Mouse (Mus musculus): Measurements from ENCODE around the gene Ckb. TPM values are rescaled to one million over a fixed set of nuclear protein-coding genes. Genes with fewer than 3 reads are reported as not detected.

Gene Ckb
- polyA plus RNA-seq, 1 experiment from 2014 or later: 454 TPM

DNA sequence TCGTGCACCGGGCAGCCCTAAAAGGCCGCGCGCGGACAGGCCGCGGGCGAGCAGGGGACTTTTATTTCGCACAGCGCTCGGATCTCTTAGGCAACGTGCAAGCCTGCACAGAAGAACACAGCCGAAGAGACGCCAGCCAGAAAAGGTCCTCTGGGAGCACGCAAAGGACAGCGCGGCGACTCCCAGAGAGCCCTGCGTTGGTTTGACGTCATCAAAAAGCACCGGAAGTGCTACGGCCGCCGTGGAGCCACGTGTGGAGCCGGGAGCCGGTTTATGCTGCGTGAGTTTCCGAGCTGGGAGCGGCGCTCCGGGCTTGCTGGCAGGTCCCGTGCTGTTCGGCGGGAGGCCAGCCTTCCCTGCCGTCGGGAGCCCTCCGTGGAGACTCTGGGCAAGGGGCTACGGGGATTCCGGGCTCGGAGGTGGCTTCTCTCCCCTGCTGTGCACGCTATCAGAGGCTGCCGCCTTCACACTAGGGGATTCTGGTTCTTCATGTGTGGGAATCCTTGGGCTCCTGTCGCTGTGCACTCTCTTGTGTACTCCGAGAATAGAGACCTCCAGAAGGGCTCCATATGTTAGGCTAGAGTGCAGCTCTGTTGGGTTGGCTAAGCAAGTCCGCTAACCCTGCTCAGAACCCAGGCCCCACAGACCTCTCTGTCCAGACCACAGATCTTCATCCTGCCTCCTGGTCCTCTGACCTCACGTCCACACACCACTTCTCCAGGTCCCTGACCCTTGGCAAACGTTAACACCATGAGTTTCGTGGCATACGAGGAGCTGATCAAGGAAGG lies 5.9 kb upstream of the Ckb start, which contains the start of gene Trmt61a:
TSS of gene Trmt61a (plus strand) at position 224 of the 788 bp plus-strand sequence.
- WGBS (ENCODE audit: insufficient replicate concordance): under 1% methylated on average over 51 of the region's 51 CpGs
- Histone ChIP-seq H3K4me2 (peak within 1 kb of the TSS; percentile 75), H3K4me1 (ENCODE audit: control insufficient read depth, insufficient read depth, low read length) (peaks cover 38% of the 10 kb centered on the region)

DNA sequence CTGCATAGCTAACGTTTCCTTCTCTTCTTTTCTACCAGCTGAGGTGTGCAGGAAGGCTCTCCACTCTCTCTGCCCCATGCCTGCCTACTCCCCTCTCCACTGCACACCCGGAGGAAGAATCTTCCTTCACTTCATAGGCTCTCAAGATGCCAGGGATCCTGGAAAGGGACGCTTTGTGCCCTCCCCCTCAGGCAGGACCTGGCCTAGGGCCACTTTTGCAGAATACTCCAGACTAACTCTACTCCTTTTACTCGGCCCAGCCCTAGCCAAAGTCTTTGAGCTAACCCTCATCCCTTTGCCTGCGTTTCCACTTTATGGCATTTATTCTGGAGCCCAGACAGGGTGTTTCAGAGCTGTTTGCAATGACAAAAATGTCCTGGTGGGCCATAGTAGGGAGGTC lies 5.3 kb upstream of the Ckb start:
- Histone ChIP-seq H3K27me3 (ENCODE audit: control insufficient read depth, insufficient read depth, low read length) (peaks cover 3% of the 10 kb centered on the region; the same call in 1 of the 2 replicates), H3K4me1 (ENCODE audit: control insufficient read depth, insufficient read depth, low read length) (peaks cover 38% of the 10 kb centered on the region), H3K9ac (ENCODE audit: low read depth, low read length) (peak overlapping the region; percentile 83), H3K4me3 (ENCODE audit: low read depth, low read length) (peak overlapping the region; percentile 69), H3K4me2 (peak overlapping the region; percentile 75), H3K9me3 (replicated peaks; ENCODE audit: control insufficient read depth, low read length) (no peaks in the 10 kb centered on the region), H3K36me3 (ENCODE audit: control insufficient read depth, insufficient read depth, low read length) (no peaks in the 10 kb centered on the region), H3K27ac (ENCODE audit: low read depth, low read length) (peak overlapping the region; percentile 96)
- 18% methylated on average over 5 of the region's 5 CpGs for WGBS (ENCODE audit: insufficient replicate concordance)
- ATAC-seq (replicated peaks; ENCODE audit: insufficient number of reproducible peaks, low FRiP score, low TSS enrichment): no peak

More for the DNA sequence above, 5.9 kb upstream of the Ckb start, which contains the start of gene Trmt61a:
- H3K9ac ChIP-seq (ENCODE audit: low read depth, low read length): peak within 1 kb of the TSS; percentile 83
- peak within 1 kb of the TSS; percentile 96 for H3K27ac ChIP-seq (ENCODE audit: low read depth, low read length)
- no peaks in the 10 kb centered on the region for H3K9me3 ChIP-seq (replicated peaks; ENCODE audit: control insufficient read depth, low read length)
- peak; percentile 67 for ATAC-seq (replicated peaks; ENCODE audit: insufficient number of reproducible peaks, low FRiP score, low TSS enrichment)
- H3K27me3 ChIP-seq (ENCODE audit: control insufficient read depth, insufficient read depth, low read length): no peaks in the 10 kb centered on the region
- no peaks in the 10 kb centered on the region for H3K36me3 ChIP-seq (ENCODE audit: control insufficient read depth, insufficient read depth, low read length)
- peak within 1 kb of the TSS; percentile 69 for H3K4me3 ChIP-seq (ENCODE audit: low read depth, low read length)

DNA sequence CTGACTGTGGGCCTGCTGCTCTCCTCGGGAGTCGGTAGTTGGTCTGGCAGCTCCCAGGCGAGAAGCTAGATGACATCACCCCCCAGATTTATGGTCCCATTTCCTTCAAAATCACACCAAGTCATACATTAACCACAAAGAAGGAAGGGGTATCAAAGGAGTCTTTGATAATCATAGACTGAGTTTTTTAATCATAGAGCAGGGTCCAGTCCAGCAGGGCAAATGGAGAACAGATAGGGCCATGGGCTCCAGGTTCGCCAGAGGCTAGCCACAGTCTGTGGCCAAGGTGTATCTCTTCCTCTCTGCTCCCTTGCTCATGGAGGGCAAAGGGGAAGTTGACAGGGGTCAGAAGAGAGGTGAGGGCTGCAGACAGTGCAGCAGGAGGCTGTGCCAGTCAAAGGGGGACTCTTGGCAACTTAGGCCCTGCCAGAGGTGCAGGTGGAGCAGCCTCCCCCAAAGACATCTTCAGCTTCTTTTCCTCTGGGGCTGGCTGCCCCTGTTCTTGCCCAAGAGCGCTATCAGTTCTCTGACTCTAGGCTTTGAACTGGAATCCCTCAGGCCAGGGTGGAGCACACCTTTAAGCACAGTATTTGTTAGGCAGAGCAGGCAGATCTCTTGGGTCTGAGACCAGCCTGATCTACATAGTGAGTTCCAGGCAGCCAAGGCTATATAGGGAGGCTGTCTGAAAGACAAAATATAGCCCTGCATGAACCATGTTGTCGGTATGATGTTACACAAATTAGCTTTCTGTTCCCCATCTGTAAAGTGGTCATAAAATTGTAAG lies 3.9 kb upstream of the Ckb start:
- Histone ChIP-seq H3K4me1 (ENCODE audit: control insufficient read depth, insufficient read depth, low read length) (peaks cover 33% of the 10 kb centered on the region), H3K27me3 (ENCODE audit: control insufficient read depth, insufficient read depth, low read length) (peaks cover 4% of the 10 kb centered on the region; the same call in 1 of the 2 replicates), H3K4me2 (no peak overlapping the region), H3K4me3 (ENCODE audit: low read depth, low read length) (no peak overlapping the region), H3K9me3 (replicated peaks; ENCODE audit: control insufficient read depth, low read length) (no peaks in the 10 kb centered on the region), H3K27ac (ENCODE audit: low read depth, low read length) (no peak overlapping the region), H3K36me3 (ENCODE audit: control insufficient read depth, insufficient read depth, low read length) (no peaks in the 10 kb centered on the region), H3K9ac (ENCODE audit: low read depth, low read length) (no peak overlapping the region)
- WGBS (ENCODE audit: insufficient replicate concordance): 77% methylated on average over 6 of the region's 6 CpGs
- ATAC-seq (replicated peaks; ENCODE audit: insufficient number of reproducible peaks, low FRiP score, low TSS enrichment): no peak

DNA sequence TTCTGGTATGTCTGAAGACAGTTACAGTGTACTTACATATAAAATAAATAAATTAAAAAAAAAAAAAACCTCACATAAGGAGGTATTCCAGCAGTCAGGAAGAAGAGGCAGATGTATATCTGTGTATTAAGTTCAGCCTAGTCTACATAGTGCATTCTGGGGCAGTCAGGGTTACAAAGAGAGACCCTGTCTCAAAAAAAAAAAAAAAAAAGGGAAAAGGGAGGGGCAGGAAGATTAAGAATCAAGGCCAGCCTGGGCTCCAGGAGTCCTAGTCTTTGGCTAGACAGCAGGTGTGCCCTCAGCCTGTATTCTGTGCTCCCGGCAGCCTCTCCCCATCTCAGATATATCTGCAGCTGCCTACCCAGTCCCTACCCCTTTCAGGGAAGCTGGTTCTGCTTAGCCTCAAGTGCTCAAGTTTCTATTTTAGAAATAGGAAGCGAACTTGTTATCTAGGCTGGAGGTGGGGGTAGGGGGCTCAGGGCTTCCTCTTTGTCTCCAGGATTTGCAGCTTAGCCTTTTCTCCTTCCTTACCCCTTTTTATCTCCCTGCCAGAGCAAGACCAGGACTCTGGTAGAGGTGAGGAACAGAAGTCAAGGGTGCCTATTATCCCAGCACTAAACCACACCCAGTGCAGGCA lies 2.8 kb upstream of the Ckb start:
- Histone ChIP-seq H3K27me3 (ENCODE audit: control insufficient read depth, insufficient read depth, low read length) (peaks cover 4% of the 10 kb centered on the region; the same call in 1 of the 2 replicates), H3K9me3 (replicated peaks; ENCODE audit: control insufficient read depth, low read length) (no peaks in the 10 kb centered on the region), H3K9ac (ENCODE audit: low read depth, low read length) (no peak overlapping the region), H3K27ac (ENCODE audit: low read depth, low read length) (no peak overlapping the region), H3K36me3 (ENCODE audit: control insufficient read depth, insufficient read depth, low read length) (no peaks in the 10 kb centered on the region), H3K4me3 (ENCODE audit: low read depth, low read length) (no peak overlapping the region), H3K4me1 (ENCODE audit: control insufficient read depth, insufficient read depth, low read length) (peaks cover 42% of the 10 kb centered on the region), H3K4me2 (no peak overlapping the region)
- no peak for ATAC-seq (replicated peaks; ENCODE audit: insufficient number of reproducible peaks, low FRiP score, low TSS enrichment)
- 14% methylated on average over 2 of the region's 2 CpGs for WGBS (ENCODE audit: insufficient replicate concordance)

DNA sequence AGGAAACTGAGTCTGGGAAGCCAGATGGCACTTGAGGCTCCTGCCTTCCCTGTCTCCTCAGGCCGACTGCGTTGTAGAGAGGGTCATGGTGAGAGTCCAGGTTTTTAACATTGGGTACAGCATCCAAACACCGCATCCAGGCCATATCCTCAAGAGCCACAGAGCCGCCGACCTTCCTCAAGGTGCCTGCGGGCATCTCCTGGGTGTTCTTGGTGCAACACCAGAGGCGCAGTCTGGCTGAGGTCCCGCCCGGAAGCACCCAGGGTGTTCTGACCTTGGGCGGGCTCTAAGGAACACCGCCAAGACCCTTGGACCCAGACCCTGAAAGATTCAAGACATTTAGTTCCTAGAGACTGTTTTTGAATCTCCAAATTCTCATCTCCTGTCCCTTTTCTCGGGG lies 443 bp upstream of the Ckb start:
- 13% methylated on average over 12 of the region's 12 CpGs for WGBS (ENCODE audit: insufficient replicate concordance)
- Histone ChIP-seq H3K4me1 (ENCODE audit: control insufficient read depth, insufficient read depth, low read length) (peaks cover 44% of the 10 kb centered on the region), H3K9me3 (replicated peaks; ENCODE audit: control insufficient read depth, low read length) (no peaks in the 10 kb centered on the region), H3K27ac (ENCODE audit: low read depth, low read length) (no peak overlapping the region), H3K36me3 (ENCODE audit: control insufficient read depth, insufficient read depth, low read length) (no peaks in the 10 kb centered on the region), H3K4me3 (ENCODE audit: low read depth, low read length) (peak overlapping the region; percentile 63), H3K27me3 (ENCODE audit: control insufficient read depth, insufficient read depth, low read length) (peaks cover 4% of the 10 kb centered on the region; the same call in 1 of the 2 replicates), H3K9ac (ENCODE audit: low read depth, low read length) (no peak overlapping the region), H3K4me2 (peak overlapping the region; percentile 88)
- ATAC-seq (replicated peaks; ENCODE audit: insufficient number of reproducible peaks, low FRiP score, low TSS enrichment): no peak

DNA sequence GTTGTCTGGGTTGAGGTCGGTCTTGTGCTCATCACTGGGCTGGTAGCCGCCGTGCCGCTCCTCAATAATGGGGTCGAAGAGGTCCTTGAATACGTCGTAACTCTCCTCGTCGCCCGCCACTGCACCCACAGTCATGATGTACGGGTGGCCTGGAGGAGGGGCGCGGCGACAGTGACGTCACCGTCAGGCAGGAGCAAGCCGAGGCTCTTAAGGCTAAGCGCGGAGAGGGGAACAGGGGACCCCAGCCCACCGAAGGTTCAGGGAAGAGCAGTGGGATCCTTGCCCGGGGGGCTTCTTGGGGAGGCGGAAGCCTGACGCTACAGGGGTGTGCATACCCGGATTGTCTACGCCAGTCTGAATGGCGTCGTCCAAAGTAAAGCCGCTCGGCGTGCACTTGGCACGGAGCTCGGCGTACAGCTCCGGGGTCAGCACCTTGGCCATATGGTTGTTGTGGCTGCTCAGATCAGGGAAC lies 671 bp downstream of the Ckb start:
- peaks cover 39% of the 10 kb centered on the region for H3K4me1 ChIP-seq (ENCODE audit: control insufficient read depth, insufficient read depth, low read length)
- WGBS (ENCODE audit: insufficient replicate concordance): under 1% methylated on average over 34 of the region's 34 CpGs

DNA sequence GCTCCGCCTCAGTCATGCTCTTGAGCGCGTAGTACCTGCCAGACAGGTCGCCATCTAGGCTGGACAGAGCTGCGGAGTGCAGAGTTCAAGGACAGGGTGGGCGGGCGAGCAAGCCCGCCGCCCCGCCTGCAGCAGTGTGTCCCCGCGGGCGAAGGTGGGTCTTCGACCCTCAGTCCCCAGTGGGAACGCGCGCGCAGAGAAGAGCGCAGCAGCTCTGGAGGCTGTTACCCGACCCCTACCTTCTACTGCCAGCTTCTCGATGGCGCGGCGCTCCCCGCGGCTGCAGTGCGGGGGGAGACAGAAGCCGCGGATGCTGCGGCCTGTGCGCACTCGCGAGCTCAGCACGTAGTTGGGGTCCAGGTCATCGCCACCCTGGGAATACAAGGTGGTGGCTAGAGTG lies 1.2 kb downstream of the Ckb start:
- Histone ChIP-seq H3K4me1 (ENCODE audit: control insufficient read depth, insufficient read depth, low read length) (peaks cover 44% of the 10 kb centered on the region), H3K4me3 (ENCODE audit: low read depth, low read length) (peak overlapping the region; percentile 63), H3K36me3 (ENCODE audit: control insufficient read depth, insufficient read depth, low read length) (no peaks in the 10 kb centered on the region), H3K4me2 (peak overlapping the region; percentile 88), H3K9ac (ENCODE audit: low read depth, low read length) (peak overlapping the region; percentile 79), H3K27me3 (ENCODE audit: control insufficient read depth, insufficient read depth, low read length) (peaks cover 4% of the 10 kb centered on the region; the same call in 1 of the 2 replicates), H3K9me3 (replicated peaks; ENCODE audit: control insufficient read depth, low read length) (no peaks in the 10 kb centered on the region), H3K27ac (ENCODE audit: low read depth, low read length) (no peak overlapping the region)
- under 1% methylated on average over 34 of the region's 35 CpGs for WGBS (ENCODE audit: insufficient replicate concordance)
- ATAC-seq (replicated peaks; ENCODE audit: insufficient number of reproducible peaks, low FRiP score, low TSS enrichment): 0 out of 2 replicates have a peak, but pooled peaks have one; percentile 1

More for the DNA sequence above, 671 bp downstream of the Ckb start:
- no peaks in the 10 kb centered on the region for H3K9me3 ChIP-seq (replicated peaks; ENCODE audit: control insufficient read depth, low read length)
- 0 out of 2 replicates have a peak, but pooled peaks have one; percentile 9 for ATAC-seq (replicated peaks; ENCODE audit: insufficient number of reproducible peaks, low FRiP score, low TSS enrichment)
- peak overlapping the region; percentile 88 for H3K4me2 ChIP-seq
- no peaks in the 10 kb centered on the region for H3K36me3 ChIP-seq (ENCODE audit: control insufficient read depth, insufficient read depth, low read length)
- H3K27ac ChIP-seq (ENCODE audit: low read depth, low read length): no peak overlapping the region; the same call in 1 of the 2 replicates
- peaks cover 4% of the 10 kb centered on the region; the same call in 1 of the 2 replicates for H3K27me3 ChIP-seq (ENCODE audit: control insufficient read depth, insufficient read depth, low read length)
- H3K9ac ChIP-seq (ENCODE audit: low read depth, low read length): peak overlapping the region; percentile 79
- peak overlapping the region; percentile 63 for H3K4me3 ChIP-seq (ENCODE audit: low read depth, low read length)
